Mouse (Mus musculus) retina, embryonic 14.5 days (tissue): ENCODE measurements around the gene Zbtb20.
"Not testable (repeated sequence)": the region's sequence is repeated elsewhere in the genome, so short reads cannot be mapped to it uniquely, and the experiment has no call there.

Source experiments
- DNase-seq: peaks from one replicate; pipeline ENCODE4 v3.0.0-alpha.2; 2015; ENCODE audit warnings: low spot score

Zbtb20 gene

DNA sequence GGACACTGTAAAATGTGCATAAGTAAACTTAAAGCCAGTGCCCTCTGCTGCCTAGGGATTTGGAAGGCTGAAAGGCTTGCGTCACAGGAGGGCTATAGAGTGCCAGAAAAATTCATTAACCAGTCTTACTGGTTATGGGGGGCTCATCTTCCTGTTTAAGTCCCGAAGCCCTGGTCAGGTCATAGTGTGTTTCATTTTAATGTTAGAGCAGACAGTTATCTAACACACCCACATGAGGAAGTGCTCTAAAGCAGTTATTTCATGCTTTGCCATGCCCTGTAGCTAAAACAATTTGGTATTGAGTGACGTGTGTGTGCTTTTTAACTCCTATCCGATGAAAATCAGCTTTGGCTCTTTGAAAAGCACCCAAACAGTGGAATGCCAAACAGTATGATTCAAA, 34.3 kb downstream of the Zbtb20 start:
- no peak for DNase-seq

DNA sequence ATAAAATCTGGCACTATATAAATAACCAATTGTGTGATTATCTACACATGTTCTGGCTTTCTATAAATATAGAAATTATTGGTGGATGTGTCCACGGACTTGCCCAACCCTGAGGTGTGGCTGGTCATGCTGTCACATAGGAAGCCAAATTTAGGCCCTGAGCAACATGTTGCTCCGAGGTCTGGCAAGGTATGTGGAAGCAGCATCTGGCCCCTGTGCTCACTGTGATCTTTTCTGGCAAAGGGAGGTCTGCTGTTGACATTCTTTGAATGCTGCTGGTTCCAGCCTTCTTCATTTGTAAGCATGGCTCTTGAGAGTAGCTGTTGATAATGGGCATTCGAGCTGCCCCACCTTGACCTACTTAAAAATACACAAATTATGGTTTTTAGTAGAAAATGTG, 35.0 kb downstream of the Zbtb20 start:
- DNase-seq, result no peak

DNA sequence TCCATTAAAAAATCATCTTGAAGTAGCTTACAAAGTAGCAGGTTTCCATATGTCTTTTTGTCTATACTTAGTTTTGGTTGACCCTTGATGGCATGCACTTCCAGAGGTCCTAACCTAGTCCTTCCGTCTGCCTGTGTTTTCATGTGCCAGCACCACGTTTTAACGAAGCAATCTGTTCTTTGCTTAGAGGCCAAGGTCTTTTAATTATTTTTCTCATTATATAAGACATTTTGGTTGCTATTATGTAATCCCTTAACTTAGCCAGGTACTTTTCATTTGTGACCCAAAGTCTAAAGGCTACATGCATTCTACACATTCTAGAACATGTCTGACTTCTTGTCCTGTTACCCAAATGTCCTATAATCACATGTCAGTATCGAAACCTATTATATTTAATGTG, 35.6 kb downstream of the Zbtb20 start:
- DNase-seq, result no peak

DNA sequence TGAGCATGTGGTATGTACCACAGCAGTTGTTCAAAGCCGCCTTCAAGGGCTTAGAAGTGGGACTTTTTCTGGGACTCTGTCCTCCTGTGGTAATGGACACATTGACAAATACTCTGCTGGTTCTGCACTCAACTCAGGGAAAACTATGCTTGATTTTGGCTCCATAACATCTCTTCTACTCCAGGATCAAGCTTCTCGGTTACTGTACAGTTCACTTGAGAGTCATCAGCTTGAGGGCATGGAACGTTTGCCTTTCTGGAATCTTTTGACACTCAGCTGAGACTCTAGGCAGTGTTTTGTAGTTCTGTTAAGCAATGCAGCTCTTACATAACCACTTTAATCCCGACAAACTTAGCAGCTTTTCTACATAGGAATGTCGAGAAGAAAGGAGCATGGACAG, 36.1 kb downstream of the Zbtb20 start:
- DNase-seq, result no peak

DNA sequence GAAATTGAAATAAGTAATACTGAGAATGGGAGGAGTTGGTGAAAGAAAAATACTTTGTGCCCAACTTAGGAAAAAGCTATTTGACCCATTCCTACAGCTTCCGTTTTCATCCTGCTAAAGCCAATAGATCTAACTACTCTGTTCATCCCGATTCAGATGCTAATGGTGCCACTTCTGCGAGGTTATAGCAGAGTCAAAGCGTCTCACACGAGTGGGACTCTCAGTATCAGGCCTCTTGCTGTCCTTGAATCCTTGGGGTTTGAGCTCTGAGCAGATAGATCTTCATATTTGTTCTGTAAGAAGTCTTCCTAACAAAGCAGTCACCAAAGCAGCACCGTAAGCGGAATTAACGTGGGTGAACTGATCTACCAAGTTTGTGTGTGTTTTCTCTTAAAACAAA, 37.6 kb downstream of the Zbtb20 start:
- DNase-seq, result no peak

DNA sequence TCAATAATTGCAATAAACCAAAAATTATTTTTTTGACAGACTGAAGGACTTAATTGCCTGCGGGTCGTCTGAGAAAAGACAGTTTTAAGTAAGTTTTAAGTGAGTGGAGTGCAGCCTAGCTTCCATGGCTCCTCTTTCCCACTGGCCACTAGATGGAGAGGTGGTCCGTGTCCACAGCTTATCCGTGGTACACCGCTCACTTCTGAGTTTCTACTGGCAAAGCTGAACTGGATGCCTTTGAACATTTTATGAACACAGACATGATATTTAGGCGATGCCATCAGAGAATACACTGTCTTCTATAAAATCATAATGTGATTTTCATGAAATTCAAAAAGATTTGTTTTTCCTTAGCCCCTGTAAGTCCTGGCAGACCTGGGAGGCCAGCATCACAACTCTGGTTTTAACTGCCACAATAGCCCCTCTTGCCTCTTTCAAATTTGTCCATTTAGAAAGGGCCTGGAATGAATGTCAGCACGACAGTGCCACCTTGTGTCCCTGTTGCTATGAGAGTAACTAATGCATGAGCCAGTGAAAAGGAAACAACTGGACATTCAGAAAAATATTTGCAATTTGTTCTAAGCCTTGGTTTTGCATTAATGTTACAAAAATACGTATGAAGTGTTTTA, 38.9 kb downstream of the Zbtb20 start:
- DNase-seq, result peak; percentile 76

DNA sequence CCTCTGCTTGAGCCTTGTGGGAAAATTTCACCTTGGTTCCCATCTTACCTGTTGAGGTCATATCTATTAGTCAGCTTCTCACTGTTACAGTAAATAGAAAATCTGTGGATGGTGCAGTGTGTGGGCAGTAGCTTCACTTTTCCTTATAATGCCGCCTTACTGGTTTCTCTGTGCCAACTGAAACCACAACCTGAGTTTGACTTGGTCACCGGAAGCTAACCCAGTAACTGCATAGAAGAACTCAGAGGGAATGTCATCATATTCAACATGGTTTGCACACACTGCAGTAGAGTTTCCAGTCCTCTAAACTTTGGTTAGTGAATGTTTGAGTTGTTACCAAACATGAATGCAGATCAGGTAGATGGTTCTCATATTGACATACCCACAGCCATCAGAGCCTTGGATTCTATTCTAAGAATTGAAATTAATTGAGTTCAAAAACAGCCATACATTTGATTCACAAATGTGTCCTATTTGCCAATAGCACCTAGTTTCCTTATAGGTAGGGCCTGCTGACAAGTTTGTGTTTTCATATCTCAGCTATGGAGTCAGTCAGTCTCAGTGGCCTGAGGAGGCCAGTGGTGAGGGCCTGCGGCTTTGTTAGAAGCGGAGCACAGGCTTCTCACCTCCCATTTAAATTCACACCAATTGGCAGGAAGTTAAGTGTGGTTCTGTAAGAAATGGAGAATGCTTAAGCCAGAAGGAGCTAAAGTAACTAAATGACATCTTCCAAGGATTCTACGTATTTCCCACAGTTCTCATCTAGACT, 44.5 kb downstream of the Zbtb20 start:
- no peak for DNase-seq

DNA sequence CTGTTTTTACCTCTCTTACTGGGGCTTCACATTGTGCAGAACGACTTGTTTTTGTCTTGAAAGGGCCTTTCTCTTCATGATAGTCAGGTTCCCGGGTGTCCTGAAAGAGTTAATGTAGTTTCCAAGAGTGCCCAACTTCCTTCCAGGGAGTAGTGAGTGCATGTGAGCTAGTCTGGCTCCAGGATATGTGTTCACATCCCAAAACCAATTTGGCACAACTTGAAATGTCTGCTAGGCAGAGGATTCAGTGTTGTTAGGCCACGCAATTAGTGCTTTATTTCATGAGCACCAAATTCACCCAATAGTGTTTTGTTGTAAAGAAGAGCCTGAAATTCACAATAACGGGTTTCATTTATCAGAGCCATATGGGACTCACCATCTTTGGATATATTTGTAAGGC, 45.8 kb downstream of the Zbtb20 start:
- DNase-seq, result no peak

DNA sequence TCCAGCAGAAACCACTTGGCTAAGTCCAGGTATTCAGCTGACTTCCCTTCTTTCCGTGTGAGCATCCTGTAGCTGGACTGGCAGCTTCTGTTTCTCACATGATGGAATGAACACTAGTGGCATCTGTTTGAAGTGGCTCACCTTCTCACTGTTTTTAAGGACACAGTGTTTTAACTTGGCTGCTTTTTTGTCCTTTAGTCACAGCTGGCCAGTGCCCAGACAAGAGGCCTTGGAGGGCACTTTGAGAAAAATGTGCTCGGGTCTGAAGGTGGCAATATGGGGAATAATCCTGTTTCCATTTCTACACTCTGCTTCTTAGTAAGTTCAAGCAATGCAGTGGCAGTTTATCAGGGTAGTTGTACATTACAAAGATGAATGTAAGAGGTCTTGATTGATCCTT, 62.5 kb downstream of the Zbtb20 start:
- no peak for DNase-seq

DNA sequence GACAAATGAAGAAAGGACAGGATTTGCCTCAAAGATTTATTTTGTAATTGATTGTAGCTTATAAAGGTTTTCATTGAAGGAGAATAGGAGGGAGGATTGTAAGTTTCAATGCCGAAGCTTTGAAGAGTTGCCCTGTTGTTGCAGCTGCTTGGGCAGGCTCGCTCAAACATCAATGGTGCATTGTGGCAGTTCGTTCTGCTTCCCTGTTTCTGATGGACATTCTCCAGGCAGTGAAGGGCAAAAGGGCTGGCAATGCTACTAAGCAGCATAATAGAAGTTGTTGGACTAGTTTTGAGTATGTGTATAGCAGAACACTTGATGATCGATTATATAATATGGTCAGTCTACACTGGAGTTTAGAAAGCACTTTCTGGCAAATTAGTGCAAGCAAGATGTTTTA, 71.3 kb downstream of the Zbtb20 start:
- DNase-seq, result no peak

DNA sequence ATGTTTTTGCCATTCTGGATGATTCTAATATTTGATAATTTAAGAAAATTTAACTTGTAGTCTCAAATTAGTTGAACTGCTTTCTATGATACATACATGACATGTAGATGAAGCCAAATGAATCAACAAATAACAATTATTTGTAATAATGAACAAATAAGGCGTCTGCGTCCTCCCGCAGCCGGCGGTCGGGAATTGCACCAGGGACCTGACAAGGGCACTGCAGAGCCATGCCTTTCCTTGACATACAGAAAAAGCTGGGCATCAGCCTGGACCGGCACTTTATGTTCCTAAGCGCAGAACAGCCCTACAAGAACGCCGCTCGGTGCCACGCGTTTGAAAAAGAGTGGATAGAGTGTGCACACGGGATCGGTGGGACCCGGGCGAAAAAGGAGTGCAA, 79.7 kb downstream of the Zbtb20 start:
- not testable (repeated sequence) for DNase-seq

DNA sequence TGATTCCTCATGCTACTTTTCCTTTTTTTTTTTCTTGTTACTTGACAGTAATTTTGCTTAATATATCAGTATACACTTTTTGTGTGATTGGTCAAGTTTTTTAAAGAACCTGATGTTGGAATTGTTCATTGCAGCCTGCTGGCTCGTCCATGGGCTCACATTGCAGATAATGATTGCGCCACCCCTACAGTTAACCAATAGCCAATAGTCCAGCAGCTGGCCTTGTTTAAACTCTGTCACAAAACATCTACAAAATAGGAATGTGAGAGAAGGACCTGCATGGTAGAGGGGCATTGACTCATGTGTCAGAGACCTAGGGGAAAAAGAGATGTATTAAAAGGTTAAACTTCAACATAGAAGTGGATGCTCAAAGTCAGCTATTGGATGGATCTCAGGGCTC, 97.2 kb downstream of the Zbtb20 start:
- no peak for DNase-seq

DNA sequence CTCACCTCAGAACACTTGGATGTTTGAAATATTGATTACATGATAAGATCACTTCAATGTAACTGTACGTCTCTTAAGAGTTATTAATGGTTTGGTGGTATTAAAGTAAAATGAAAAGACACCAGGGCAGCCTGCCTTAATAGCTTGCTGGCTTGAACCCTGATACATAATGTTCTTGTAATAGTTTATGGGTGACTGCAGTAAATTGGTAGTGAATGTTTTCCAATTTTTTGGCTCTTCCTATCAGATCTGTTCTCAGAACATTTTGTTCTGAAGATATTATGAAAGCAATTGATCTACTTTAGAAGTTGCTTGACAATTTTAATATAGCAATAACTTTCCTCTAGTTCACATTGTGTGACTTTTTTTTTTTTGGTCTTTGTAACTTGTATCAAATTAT, 123.2 kb downstream of the Zbtb20 start:
- DNase-seq, result no peak

DNA sequence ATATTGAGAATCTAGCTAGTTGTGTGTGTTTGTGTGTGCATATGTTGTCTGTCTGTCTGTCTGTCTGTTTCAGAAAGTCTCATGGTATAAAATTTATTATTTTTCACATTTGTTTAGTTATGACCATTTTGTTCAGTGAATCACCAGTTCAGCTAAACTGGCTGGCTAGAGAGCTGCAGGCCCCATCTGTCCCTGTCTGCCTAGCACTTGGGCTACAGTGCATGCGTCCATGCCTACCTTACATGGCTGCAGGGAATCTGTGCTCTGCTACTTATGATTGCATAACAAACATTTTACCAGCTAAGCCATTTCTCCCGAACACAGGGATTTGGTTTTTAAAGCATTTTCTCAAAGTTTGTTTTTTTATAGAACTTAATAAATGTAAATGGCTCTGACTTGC, 150.7 kb downstream of the Zbtb20 start:
- no peak for DNase-seq

DNA sequence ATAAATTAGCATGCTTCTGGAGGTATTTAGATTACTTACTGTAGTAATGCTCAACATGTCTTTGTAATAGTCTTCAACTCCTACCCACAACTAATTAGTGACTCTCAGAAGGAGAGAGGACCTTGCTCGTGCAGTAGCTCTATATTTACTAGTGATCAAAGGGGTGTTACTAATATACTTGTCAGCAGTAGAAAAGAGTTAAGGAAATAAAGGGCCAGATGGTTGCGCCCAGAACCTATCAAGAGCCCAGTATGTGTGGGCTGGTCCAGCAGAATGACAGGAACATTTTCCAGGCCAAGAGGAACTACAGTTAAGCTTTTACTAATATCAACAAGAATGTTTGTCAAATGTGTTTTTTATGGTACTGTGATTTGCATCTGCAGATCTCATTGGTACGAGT, 153.6 kb downstream of the Zbtb20 start:
- no peak for DNase-seq

DNA sequence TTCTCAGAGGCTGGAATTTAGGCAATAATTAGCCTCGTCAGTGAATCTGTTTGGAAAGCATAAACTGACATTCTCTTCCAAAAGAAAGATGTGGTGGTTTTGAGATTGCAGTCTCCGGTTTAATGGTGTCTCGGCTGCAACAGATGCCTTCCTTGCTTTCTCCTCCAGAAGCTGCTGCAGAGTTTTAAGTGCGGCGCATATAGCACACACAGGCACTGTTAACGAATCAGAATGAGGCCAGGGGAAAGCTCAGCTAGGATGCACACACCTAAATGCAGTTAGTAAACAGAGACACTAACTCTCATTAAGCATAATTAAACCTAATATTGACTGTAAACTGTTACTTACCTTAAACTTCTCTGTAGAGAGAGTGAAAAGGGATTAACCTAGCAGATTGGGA, 160.0 kb downstream of the Zbtb20 start:
- peak; percentile 16 for DNase-seq

DNA sequence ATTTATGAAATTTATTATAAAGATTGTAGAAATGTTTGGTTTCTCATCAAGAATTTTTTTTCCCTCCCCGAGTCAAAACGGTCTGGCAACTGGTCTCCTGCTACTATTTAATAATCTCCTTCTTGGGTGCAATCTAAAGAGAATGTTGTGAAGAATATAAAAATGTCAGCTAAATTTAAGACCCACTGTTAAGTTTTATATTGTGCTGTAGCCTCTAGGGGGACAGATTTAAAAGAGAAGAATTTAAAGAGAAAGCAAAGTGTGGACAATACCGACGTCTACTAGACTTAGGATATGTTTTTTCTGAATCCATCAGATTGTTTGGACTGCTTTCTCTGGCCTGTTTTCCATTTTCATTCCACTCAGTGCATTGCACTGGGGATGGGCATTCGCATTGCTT, 160.8 kb downstream of the Zbtb20 start:
- no peak for DNase-seq

DNA sequence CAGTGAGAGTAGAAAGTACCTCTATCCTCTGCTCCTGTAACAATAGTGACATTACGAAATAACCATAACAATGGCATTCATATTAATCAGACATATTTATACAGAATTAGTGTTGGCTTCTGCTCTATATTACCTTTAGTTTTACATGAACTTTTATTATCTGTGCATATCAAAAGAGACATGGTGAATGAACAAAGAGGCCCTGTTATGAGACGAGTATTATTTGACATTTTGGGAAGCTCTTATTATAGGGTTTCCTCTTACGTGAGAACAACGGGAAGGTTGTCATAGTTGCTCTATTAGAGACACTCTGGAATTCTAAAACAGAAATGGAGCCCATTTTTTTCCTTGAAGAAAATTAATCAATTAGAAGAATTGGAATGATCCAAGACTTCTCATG, 161.6 kb downstream of the Zbtb20 start:
- DNase-seq, result peak; percentile 16

DNA sequence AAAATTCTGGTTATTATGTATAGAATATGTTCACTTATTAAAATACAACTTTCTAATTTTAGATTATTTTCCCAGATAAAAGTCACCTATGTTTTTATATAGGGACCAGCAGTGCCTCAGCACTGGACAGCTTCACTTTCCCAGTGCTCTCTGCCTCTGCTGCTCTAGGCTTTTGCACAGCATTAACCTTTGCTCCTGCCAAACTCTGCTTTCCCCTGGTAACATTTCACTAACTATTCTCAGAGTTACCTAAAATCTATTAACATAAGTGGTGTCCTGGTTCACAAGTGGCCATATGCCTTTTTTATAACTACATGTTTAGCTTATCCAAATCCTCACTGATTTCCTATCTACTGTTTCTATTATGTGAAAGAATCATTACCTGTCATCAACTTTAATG, 169.9 kb downstream of the Zbtb20 start:
- DNase-seq, result no peak

DNA sequence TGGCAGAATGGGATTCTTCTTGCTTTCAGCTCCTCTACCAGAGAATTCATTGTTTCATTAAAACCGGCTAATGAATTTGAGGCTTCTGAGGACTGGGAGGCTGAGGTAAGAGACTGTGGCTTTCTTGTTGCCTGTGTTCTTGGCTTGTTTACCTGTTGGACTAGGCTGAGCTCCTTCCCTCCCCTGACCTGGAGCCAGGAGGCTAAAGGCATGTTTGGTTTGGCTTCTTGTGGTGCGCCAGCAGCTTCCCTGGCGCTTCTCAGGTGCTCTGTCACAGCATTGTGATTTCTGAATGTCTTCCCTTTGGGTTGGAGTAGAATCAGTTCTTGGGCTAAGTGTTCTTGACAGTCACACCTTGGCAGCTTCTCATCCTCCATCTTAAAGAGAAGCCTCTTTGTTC, 171.0 kb downstream of the Zbtb20 start:
- no peak for DNase-seq

DNA sequence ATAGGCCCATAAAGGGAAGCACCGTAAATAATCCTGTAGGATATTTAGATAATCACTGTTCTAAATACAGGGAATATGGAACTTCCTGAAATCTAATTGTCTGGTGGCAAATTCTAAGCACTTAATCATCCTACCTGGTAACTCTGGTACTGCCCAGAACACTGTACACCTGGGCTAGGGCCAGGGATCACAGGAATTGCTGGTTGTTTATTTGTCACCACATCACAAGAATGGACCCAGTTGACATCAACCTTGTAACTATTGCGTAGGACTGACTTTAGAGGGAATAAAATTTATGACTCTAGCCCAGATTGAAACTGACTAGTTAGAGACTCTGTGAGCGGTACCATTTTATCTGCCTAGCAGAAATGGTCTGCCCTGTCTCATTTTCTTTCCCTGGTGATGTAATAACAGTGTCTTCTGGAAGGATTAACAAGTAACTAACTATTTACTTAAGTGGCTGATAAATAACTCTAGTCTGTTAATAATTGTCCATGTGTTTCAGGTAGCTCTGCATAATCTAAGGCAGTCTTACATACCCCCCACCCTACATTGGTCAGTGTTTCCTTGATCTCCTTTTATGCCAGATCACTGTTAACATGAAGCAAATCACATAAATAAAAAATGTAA, 194.1 kb downstream of the Zbtb20 start:
- DNase-seq, result no peak

DNA sequence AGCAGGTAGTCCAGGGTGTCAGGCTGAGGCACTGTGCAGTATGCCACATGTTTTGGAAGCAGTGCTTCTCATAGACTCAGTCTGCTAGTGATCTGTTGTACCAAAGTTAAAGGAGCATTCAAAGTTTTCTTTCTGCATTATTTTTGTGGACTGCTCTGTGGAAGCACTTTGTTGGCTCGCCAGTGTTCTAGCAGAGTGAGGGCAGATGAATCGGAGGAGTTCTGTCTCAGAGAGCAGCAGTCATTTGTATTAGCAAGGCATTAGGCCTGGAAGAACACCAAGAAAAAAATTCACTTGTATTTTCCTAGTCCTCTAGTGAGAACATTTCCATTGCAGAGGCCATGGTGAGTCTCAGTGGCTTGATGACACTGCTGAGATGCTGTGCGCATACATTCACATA, 196.2 kb downstream of the Zbtb20 start:
- DNase-seq, result no peak

DNA sequence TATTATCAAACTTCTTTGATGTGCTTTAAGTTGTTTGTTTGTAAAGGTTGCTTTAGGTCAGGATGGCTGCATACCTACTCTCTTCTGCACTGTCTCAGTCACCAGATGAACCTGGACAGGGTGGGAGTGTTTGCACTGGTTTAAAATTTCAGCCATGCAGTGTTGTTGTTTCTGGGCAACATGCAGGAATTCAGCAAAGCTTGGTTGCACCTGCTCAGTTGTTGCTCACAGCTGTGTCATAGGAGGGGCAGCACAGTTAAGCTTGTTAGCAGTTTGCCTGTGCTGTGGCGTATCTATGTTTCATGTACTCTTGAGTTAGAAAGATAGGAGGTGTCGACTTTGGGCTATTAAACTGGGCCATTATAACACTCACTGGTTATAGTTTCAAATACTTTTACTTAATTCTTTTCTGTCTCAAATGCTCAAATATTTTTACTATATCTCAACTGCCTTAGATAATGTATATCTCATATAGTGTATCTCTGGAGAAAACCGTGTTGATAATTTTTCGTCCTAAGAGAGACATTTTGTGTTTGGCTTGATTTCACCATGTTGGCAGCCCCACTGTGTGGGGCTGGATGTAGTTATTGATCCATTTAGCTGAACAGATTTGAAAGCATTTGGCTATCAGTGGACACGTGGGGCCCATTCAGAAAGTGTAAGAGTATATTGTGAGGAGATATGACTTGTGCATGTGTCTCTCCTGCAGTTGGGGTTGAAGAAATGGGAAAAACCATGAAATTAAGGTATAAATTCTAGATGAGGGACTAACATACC, 197.3 kb downstream of the Zbtb20 start:
- DNase-seq, result peak; percentile 37
